Mouse (Mus musculus) olfactory bulb, adult 2 months (tissue): ENCODE results near the gene Lamb1.

Experiments used
- CTCF ChIP-seq: fragments of 200-500 bp; IDR thresholded peaks from 2 replicates; pipeline ENCODE4 v1.5.1; 2012; ENCODE audit warnings: low read depth, mild to moderate bottlenecking, low read length, moderate library complexity; ENCODE audit not compliant: insufficient read depth
- POLR2A ChIP-seq: fragments of 200-500 bp; IDR thresholded peaks from 2 replicates; pipeline ENCODE4 v1.6.1; 2012; ENCODE audit warnings: mild to moderate bottlenecking, low read depth, low read length, moderate library complexity; ENCODE audit not compliant: insufficient read depth

DNA sequence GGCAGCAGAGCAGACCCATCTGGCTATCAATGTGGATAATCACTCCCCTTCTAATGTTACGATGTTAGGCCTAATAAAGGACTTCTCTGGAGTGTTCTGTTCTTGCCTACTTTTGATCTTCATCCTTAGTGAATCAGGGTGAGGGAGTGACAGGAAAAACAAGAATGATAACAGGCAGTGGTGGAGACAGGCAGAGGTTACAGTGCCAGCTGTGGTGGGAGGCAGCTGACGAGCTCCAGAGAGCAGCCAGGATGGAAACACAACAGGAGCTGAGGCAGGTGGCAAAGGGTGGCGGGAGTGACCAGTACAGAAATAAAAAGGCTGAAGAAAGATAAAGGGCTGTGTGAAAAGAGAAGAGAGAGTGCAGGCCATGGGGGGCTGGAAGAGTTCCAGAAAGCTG is 101.4 kb downstream of the Lamb1 start:
- TF ChIP-seq CTCF (no peak), POLR2A (no peak)
